Mouse (Mus musculus) heart, postnatal 4 days (tissue): ENCODE data around the gene Per1. TPM values are rescaled to one million over a fixed set of nuclear protein-coding genes. Genes with fewer than 3 reads are reported as not detected.
"Not testable (repeated sequence)": the region's sequence is repeated elsewhere in the genome, so short reads cannot be mapped to it uniquely, and the experiment has no call there.

Experiments used
- DNase-seq: peaks from one replicate; pipeline ENCODE4 v3.0.0; 2021
- total RNA-seq, 2 experiments: library from RNA; stranded (reverse); gene quantifications; 2 replicates each; pipeline ENCODE4 v1.2.3; 2021

Gene Per1
- total RNA-seq, 2 experiments from 2014 or later = 42.6 to 55.6 TPM

DNA sequence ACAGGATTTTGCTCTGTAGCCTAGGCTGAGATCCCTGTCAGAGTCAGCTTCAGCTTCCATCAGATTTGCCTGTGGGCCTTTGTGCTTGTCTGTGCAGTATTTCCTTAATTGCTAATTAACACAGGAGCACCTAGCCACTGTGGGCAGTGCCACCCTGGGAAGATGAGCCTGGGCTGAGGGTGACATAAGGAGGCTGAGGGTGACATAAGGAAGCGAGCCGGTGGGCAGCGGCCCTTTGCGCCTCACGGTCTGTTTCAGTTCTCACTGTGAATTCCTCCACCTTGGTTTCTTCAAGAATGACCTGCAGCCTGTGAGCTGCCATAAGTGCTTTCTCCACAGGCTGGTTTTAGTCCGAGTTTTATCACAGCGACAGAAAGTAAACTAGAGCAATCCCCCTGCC lies 13.4 kb upstream of the Per1 start:
- no peak for DNase-seq

DNA sequence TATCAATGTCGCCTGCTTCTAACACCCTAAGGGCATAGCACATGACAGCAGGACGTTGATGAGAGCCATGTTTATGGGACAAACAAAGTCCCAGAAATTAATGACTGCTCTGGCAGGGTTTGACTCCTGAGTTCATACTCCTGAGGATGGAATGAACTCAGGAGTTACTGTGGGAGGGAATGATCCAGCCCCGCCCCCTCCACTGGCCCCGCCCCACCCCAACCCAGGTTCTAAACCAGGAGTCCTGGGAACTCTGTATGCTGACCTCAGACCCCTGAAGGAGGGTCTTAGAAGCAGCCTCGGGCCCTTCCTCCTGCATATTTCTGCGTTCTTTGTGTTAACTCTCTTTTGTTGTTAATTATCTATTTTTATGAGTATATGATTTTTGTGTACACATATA lies 9.4 kb upstream of the Per1 start:
- no peak for DNase-seq

DNA sequence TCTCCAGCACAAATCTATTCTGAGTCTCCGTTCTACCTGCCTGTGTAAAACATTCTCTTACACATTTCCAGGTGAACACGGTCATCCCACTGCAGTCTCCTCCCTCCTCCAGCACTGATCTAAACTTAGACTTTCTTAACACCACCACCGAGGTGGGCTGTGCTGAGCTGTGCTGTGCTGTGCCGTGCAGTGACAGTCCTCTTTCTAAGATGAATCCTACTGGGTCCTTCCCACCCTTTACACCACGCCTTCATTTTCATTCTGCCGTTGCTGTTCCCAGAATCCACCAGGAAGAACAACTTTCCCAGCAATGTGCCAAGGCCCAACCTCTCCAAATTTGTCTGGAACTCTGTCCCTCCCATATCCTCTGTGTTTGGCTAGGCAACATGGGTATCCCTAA lies 8.6 kb upstream of the Per1 start:
- peak; percentile 26 for DNase-seq

DNA sequence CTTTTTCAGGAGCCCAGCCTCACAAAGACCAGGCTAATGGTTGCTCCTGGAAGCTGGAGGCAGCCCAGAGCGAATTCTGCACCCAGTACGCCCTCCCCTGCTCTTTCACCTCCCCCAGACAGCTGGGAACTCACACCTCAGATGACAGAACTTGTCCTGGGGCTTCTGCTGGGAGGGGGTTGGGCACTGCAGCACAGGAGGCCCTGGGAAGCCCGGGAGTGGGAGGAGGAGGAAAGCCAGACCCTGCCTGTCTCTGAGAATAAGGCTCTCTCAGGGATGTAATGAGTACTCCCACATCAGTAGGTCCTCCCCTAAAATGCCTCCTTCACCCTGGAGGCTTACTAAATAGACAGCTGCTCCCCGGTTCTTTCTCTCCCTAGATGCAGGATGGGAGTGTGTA lies 7.9 kb upstream of the Per1 start:
- DNase-seq = peak; percentile 55

DNA sequence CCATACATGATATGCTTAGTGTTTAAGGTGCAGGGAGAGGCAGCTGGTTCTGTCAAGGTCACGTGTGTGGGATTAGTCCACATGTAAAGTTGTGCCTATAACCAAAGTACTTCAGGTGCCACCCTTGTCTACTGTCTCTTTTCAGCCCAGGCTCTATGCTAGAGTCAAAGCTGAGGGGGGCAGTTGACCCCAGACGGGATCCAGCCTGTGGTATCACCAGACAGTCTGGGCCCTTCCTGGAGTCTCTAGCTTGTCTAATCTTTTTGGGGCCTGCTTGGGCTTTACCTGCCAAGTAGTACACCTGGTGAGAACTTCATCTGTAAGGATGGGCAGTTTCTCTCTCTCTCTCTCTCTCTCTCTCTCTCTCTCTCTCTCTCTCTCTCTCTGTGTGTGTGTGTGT lies 7.4 kb upstream of the Per1 start:
- DNase-seq = no peak

DNA sequence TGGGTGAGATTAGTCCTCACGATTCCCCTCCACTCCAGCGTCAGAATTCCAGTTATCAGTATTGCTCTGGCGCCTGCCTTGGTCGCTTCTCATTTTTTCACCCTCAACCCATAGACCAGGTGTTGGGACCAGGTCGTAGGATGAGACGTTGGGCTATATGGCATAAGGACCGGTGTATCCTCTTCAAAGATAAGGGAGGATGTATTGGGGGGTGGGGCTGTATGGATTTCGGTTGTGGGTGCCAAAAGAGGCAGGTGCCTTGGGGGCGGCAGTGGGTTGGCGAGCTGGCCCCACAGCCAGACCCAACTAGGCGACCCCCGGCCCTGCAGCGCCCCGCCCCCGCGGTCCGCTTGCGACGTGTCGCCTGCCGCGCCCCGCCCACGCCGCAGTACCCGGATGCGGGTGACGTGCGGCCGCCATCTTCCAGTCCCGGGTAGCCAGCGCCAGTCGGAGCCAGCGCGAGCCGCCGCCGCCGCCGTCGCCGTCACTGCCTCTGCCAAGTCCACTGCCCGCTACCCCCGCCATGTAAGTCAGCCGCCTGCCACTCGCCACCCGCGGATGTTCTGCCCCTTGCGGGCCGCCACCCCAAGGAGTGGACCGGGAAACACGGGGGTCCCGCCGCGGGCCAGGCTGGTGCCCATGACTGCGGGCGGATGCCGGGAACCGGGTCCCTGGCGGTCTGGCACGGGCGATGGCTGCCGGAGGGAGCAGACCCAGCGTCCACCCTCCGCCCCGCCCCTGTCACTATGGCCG lies 6.7 kb upstream of the Per1 start, which contains the start of gene Vamp2:
Vamp2 (plus strand) TSS at position 388 of the 753 bp plus-strand sequence.
- DNase-seq = peak; percentile 94

DNA sequence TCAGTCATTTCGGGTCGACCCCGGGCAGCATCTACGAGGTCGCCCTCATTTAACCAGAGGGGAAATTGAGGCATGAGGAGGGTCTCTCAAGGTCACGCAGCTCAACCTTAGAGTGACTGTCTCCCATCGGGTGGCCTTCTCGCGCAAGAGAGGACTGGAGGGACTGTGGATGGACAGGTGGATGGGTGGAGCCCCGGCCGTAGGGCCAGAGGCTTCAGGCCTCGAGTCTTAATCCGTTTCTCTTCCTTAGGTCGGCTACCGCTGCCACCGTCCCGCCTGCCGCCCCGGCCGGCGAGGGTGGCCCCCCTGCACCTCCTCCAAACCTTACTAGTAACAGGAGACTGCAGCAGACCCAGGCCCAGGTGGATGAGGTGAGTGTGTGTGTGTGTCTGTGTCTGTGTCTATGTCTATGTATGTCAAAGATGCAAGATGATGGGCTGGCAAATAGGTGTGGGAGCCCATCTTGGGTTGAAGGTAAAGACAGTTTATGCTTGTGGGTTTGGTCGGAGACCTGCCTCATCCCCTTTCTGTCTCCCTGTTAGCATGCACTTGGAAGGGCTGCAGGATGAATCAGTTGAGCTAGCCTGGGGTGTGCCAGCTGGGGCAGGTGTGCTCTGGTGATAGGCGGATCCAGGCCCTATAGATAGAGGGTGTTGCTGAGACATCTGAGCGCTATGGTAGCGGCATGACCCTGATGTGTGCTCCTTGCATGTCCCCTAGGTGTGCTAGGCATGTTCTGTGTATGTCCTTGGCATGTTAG lies 6.0 kb upstream of the Per1 start:
- DNase-seq = no peak

DNA sequence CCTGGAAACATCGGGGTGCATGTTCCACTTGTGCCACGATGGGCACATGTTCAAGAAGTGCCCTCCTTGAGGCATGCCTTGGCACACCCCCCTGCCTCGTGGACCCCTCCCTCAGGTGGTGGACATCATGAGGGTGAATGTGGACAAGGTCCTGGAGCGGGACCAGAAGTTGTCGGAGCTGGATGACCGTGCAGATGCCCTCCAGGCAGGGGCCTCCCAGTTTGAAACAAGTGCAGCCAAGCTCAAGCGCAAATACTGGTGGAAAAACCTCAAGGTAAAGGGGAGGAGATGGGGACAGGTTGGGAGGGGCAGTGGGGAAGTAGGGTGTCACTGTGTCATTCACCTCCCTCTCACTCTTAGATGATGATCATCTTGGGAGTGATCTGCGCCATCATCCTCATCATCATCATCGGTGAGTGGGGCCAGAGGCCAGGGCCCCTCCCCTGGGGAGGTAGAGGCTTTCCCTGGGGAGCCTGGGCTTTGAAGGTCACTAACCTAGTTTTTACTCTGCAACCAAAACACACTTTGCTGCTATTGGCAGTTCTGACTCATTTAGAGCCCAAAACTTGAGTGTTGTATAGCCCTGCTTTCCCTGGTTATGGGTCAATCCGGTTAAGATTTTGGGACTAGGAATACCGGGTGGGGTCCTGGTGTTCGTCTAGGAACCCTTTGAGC lies 5.3 kb upstream of the Per1 start:
- peak; percentile 14 for DNase-seq

DNA sequence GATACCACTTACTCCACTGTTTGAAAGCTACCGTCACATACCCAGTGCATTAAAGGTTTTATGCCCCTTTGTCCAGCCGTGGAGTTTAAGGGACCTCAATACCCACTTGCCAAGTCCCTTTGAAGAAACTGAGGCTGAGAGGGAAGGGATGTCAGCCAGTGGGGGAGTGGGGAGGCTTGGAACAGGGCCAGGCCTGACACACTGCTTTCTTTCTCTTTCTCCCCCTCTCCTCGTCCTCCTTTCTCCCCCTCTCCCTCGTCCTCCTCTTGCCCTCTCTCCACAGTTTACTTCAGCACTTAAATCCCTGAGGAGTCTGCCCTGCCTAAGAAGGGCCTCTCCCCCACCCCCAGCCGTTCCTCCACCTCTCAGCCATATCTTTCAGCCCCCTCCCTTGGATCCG lies 4.7 kb upstream of the Per1 start:
- no peak for DNase-seq

DNA sequence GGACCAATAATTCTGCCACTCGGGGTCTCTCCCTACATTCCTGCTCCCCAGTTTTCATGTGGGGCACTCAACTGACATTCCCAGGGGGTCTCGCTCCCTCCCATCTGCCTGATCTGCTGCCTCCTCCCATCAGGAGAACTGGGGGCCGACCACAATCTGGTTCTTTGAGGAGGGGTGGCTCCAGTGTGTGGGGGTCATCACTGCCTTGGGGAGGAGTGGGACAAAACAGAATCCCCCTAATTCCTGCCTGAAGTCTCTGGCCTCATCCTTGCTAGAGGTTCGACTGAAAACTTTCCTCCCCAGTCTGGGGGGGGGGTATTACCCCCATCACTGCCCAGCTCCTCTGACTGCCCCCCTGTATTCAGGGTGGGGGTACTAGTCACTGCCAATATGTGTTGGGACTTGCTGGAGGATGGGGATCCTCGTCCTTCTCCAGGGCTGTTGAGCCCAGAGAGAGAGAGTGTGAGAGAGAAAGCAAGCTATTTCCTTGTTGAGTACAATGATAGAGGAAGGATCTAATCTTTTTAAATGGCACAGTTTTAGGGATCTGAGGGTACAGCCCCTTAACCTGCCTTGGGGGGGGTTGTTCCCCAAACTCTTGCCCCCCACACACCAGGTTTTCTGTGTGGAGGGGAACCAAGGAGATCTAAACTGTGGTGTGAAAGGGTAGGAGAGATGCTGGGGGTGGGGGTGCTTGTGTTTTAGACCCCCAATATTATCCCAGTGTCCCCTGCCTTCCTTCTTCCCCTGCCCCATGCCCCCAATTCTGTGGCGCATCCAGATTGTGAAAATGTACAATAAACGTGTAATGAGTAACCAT lies 3.2 kb upstream of the Per1 start:
- DNase-seq = no peak

DNA sequence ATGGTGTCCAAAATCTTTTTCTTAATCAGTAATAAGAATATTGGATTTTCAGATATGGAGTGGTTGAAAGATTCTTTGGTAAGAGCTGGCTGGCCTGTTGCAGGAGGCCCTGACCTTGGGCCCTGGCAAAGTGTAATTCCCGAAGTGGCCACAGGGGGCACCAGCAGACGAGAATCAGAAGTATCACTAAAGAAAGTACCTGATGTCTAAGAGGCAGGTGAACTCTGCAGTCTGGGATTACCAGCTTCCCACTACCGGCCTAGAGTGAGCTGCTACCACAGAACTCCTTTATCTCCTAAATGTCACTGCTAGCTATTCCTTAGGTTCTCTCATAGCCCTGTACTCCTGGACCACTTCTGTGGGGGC lies 2.6 kb upstream of the Per1 start:
- DNase-seq = peak; percentile 95

DNA sequence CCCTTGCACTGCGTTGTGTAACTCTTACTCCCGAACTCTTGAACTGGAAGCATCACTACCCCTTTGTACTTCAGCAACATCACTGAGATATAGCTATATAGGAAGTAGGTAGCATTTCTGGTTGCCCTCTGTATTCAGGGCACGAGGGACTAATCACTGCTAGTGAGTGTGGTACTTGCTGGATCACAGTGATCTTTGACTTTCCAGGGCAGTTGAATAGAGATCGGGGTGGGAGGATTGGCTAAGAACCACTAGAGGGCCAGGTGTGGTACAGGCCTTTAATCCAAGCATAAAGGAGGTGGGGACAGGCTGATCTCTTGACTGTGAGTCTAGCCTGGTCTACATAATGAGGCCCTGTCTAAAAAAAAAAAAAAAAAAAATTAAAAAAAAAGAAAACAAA lies 2.1 kb upstream of the Per1 start:
- no peak for DNase-seq

DNA sequence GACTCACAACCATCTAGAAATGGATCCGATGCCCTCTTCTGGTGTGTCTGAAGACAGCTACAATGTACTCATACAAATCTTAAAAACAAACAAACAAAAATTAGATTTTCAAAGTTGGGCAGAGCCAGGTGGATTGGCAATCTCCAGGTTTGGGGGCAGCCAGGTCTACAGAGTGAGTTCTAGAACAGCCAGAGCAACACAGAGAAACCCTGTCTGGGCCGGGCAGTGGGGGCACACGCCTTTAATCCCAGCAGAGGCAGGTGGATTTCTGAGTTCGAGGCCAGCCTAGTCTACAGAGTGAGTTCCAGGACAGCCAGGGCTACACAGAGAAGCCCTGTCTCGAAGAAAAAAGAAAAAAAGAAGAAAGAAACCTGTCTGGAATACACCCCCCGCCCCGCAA lies 1.2 kb upstream of the Per1 start:
- not testable (repeated sequence) for DNase-seq

DNA sequence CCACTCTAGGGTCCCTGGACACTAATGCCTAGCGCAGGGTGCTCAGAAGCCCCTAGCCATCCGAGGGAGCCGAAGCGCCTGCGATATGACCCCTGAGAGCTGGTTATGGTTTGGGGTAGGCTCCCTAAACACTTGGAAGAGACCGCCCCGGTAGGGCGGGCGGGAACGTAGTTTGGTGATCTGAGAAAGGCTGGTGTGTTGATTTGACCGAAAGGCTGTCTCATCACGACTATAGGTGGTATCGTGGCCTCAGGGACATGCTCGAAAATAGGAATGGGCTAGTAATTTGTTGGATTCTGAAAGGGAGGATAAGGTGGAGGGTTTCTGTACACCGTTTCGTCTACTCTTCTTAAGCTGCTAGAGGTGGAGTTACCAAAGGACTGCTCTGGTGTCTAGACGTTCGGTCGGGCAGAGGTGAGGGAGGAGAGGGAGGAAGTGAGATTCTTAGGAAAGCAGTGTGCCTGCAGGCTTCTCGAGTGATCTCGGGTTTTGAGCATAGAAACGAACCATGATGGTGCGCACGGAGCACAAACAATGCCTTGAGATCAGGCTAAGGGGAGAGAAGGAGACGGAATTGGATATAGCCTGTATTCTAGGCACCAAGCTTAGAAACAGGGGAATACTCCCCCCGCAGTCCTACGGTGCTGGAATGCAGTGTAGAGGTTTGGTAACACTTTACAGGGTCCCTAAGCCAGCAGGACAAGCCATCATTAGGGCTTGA lies 654 bp downstream of the Per1 start:
- peak; percentile 47 for DNase-seq

DNA sequence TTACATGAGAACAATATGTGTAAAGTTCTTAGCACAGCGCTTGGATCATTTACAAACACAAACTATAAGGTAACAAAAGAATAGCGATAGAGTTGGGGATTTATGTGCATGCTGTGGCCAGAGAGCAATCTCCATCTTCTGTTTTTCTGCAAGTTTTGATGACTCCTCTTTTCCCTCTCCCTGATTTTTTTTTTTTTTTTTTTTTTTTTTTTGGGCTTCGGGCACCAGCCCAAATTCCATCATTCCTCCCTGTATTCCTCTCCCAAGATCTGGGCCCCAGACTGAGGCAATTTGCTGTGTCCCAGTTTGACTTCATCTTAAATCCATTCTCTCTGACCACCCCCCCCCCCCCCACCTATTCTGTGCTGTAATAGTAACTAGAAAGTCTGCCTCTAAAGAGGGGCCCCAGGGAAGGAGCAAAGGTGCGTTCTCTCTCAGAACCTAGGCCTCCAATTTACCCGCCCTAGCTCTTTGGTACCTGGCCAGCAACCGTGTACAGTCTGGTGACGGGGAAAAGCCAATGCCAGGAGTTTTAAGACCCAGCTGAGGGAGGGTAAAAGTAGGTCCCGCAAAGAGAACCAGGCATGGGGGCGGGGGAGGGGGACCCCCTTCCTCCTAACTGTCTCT lies 1.5 kb downstream of the Per1 start:
- no peak for DNase-seq

DNA sequence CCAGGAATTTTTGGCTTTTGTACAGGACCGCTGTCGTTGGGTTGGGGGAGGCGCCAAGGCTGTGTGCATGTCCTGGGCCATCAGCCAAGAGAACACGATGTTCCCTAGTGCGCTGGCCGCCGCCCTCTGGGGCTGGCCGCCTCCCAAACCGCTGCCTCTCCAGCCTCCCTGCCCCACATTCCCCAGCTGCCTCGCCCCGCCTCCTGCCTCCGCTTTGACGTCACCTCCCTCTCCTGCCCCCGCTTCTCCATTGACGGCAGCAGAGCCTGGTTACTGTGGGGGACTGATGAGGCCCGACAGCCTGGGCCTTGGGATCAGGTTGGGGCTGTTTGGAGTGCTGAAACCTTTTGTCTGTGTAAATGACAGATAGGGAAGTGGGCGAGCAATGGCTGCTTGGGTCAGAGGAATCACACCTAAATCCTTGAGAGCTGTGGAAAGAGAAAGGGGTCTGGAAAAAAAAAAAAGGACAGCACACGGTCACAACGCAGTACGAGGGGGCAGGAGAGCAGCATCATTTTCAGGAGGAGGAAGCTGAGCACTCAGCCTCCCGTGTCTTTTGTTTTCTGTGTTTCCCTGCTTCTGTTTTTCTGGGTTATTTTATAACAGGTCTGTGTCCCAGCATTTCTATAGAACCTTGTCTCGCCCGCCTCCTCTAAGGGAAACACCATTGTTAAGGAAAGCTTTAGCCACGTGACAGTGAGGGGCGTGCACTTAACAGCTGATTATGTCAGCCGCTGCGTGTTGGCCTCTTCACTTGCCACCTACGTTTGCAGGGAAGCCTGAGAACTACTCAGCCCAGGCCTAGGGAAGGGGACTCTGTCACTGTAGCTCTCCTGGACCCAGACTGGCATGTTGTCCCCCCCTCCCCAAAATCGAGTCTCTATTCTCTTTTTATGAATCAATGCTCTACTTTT lies 2.2 kb downstream of the Per1 start:
- DNase-seq = peak; percentile 100

DNA sequence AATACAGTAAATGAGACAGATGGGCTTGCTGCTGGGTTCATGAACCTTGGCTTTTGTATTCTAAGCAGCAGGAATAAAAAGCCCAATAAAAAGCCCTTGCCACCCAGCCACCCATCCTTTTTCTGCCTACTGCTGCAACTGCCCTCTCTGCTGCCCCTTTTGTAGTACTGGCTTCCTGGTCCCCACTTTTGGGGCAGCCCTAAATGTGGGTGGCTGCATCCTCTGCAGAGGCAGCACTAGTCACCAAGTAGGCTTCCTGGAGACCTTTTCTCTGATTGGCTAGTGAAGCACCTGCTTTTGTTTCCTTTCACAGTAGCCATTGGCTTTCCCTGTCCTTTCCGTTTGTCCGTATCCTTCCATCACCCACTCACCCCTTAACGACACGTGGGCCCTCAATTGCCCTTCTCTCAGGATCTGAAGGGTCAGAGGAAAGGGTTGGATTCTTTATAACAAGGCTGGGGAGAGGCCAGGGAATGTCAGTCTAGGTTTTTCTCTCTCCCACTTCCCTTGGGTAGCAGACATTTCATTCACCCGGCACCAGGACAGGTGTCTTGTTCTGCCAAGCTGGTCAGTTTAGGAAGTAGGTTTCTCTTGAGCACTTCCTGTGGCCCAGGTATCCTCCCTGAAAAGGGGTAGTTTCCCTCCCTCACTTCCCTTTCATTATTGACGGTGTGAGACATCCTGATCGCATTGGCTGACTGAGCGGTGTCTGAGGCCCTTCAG lies 3.2 kb downstream of the Per1 start:
- peak; percentile 26 for DNase-seq

DNA sequence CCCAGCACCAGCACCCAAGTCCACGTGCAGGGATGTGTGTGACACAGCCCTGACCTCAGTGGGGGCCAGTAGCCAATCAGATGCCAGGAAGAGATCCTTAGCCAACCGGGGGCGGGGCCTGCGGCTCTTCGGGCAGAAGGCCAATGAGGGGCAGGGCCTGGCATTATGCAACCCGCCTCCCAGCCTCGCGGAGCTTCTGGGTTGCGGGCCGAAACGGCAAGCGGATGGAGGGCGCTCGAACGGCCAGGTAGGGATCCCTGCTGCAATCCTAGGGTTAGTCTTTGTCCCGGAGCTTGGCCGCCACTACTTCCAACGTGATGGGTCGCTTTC lies 3.7 kb downstream of the Per1 start:
- peak; percentile 99 for DNase-seq

DNA sequence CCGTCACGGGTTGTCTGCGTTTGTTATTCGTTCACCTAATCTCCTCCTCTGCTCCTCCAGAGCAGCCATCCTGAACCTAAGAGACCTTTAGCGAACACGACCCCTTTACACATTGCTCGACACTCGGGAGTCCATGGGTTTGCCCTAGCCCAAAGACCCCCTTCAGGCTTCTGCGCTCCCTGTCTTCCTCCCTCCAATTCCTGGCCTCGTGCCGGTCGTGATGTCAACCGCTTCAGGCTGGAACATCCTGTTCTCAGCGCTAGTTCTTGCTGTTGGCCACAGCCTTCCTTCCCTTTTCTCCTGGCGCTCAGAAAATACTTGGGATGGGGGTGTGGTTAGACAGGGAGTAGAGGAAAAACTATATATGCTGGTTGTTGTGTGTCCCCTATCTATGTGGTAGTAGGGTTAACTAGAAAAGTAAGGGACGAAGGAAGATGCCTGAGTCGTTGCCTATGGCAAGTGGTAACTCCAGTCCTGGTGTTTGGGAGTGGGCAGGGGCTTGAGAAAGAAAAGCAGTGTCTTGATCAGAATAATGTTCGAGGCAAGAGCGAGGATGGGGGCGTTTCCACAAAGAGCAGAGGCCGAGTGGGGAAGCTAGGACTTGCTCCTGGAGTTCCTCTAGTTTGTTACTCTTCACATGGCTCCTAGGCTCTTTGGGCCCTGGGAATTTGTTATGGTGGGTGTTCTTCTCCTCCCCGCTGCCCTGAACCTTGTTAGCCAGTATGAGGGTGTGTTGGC lies 4.3 kb downstream of the Per1 start:
- DNase-seq = peak; percentile 93
